Mouse (Mus musculus) c-Kit-positive CD71-positive TER-119-positive erythroid progenitor cells, embryonic 14.5 days (primary cell): ENCODE data around the gene Klf15.

Experiments used
- DNase-seq: peaks from one replicate; pipeline ENCODE4 v3.0.0-alpha.2; 2013; ENCODE audit warnings: low spot score

Klf15 gene

GRCm38 (mm10) chr6:90494155-90494554 is 31.8 kb downstream of the Klf15 start:
- no peak for DNase-seq

- DNase-seq, result no peak
Measured at GRCm38 (mm10) chr6:90494566-90494965, 32.2 kb downstream of the Klf15 start.

GRCm38 (mm10) chr6:90495282-90495912 is 33.0 kb downstream of the Klf15 start:
- no peak for DNase-seq

GRCm38 (mm10) chr6:90496217-90496616 is 33.8 kb downstream of the Klf15 start:
- DNase-seq, result no peak

- no peak for DNase-seq
Measured at GRCm38 (mm10) chr6:90499509-90499908, 37.1 kb downstream of the Klf15 start.

- DNase-seq, result no peak
Measured at GRCm38 (mm10) chr6:90501222-90501940, 39.0 kb downstream of the Klf15 start.

GRCm38 (mm10) chr6:90505906-90506305 is 43.5 kb downstream of the Klf15 start:
- DNase-seq, result no peak

GRCm38 (mm10) chr6:90506673-90507311 is 44.4 kb downstream of the Klf15 start:
- no peak for DNase-seq

- DNase-seq, result no peak
Measured at GRCm38 (mm10) chr6:90507443-90507842, 45.1 kb downstream of the Klf15 start.

- no peak for DNase-seq
Measured at GRCm38 (mm10) chr6:90508197-90508624, 45.8 kb downstream of the Klf15 start.

GRCm38 (mm10) chr6:90509085-90509484 is 46.7 kb downstream of the Klf15 start:
- DNase-seq, result no peak

GRCm38 (mm10) chr6:90512416-90512815 is 50.0 kb downstream of the Klf15 start:
- DNase-seq, result no peak

GRCm38 (mm10) chr6:90513074-90513856 is 50.9 kb downstream of the Klf15 start:
- DNase-seq, result no peak

GRCm38 (mm10) chr6:90514369-90514768 is 52.0 kb downstream of the Klf15 start:
- DNase-seq, result no peak

- peak; percentile 30 for DNase-seq
Measured at GRCm38 (mm10) chr6:90514883-90515405, 52.6 kb downstream of the Klf15 start.

- DNase-seq, result no peak
Measured at GRCm38 (mm10) chr6:90518892-90519291, 56.5 kb downstream of the Klf15 start.

- DNase-seq, result no peak
Measured at GRCm38 (mm10) chr6:90519375-90519774, 57.0 kb downstream of the Klf15 start.
